Mouse (Mus musculus) CH12.LX (cell line): ENCODE results near the gene Plpp3.

Source experiments
- CTCF ChIP-seq, 2 experiments: IDR thresholded peaks in 1 of 2; conservative IDR thresholded peaks in 1 of 2; 2 replicates each; pipeline ENCODE4 v1.5.1; 2011 to 2012; ENCODE audit warnings: low read depth in 2 of 2, low read length in 2 of 2, improper control_type of control experiment in 1 of 2, inconsistent platforms in 1 of 2, mild to moderate bottlenecking in 1 of 2, moderate library complexity in 1 of 2
- EP300 ChIP-seq: IDR thresholded peaks from 2 replicates; pipeline ENCODE4 v1.6.1; 2011; ENCODE audit warnings: low read length, improper control_type of control experiment
- NELFE ChIP-seq: IDR thresholded peaks from 2 replicates; pipeline ENCODE4 v1.6.1; 2011; ENCODE audit warnings: low read depth, low read length, improper control_type of control experiment
- POLR2A ChIP-seq: IDR thresholded peaks from 2 replicates; pipeline ENCODE4 v1.6.1; 2011; ENCODE audit warnings: low read depth, mild to moderate bottlenecking, improper control_type of control experiment, low read length
- TCF12 ChIP-seq: IDR thresholded peaks from 2 replicates; pipeline ENCODE4 v1.6.1; 2014; ENCODE audit warnings: low read depth, mild to moderate bottlenecking, inconsistent platforms, low read length, improper control_type of control experiment
- USF1 ChIP-seq: IDR thresholded peaks from 2 replicates; pipeline ENCODE4 v1.6.1; 2014; ENCODE audit warnings: low read depth, mild to moderate bottlenecking, inconsistent platforms, low read length, improper control_type of control experiment
- ZC3H11A ChIP-seq: IDR thresholded peaks from 2 replicates; pipeline ENCODE4 v1.6.1; 2012; ENCODE audit warnings: low read depth, mild to moderate bottlenecking, inconsistent platforms, low read length, improper control_type of control experiment
- ZMIZ1 ChIP-seq: IDR thresholded peaks from 2 replicates; pipeline ENCODE4 v1.6.1; 2012; ENCODE audit warnings: low read depth, mild to moderate bottlenecking, inconsistent platforms, low read length, improper control_type of control experiment

DNA sequence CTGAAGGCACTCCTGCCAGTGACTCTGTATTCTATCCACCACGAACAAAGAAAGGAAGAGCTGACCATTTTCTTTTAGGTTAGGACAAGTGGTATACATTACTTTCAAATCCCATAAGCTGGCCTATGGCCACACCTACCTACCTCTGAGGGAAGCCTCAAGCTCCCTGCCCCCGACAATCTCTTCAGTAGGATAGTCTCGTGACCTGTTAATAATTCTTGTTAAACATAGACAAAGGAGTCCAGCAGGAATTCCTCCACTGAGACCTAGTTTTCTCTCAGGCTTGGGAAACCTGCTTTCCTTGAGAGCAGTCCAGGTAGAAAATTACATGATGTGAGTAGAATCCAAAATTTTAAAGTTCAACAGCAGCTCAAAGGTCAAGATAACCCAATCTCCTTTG lies 93.8 kb downstream of the Plpp3 start:
- TF ChIP-seq EP300 (no peak), USF1 (no peak), CTCF (conservative IDR thresholded peaks at IDR 0.05 in 1 of 2, IDR thresholded peaks at IDR 0.05 in 1 of 2; ENCODE audit: low read depth in 2 of 2, low read length in 2 of 2) (no peak), POLR2A (no peak), NELFE (no peak), ZC3H11A (no peak), TCF12 (no peak), ZMIZ1 (no peak)
